Mouse (Mus musculus): ENCODE results near the gene Sdc4. TPM values are rescaled to one million over a fixed set of nuclear protein-coding genes. Genes with fewer than 3 reads are reported as not detected.
A peak's percentile ranks its signal among the peaks of the same experiment; 100 is the strongest.

Gene Sdc4
- polyA plus RNA-seq, 1 experiment from 2014 or later, result 104 TPM

GRCm38 (mm10) chr2:164423464-164423863 lies 20.2 kb downstream of the Sdc4 start:
- 92% methylated on average over 11 of the region's 11 CpGs for whole genome bisulfite sequencing
- ATAC-seq (replicated peaks; ENCODE audit: low FRiP score, low TSS enrichment, low read depth), result no peak
- Histone ChIP-seq H3K4me1 (replicated peaks; ENCODE audit: control insufficient read depth, insufficient read depth, low read length) (no peaks in the 10 kb centered on the region), H3K9me3 (ENCODE audit: control insufficient read depth, low read length) (no peaks in the 10 kb centered on the region), H3K4me2 (ENCODE audit: low read length) (no peak overlapping the region), H3K4me3 (ENCODE audit: low read depth, low read length) (no peak overlapping the region), H3K9ac (ENCODE audit: low read length) (no peak overlapping the region), H3K27ac (ENCODE audit: low read depth) (no peak overlapping the region), H3K36me3 (ENCODE audit: control insufficient read depth, insufficient read depth, low read length) (peaks cover 50% of the 10 kb centered on the region), H3K27me3 (replicated peaks; ENCODE audit: control insufficient read depth, insufficient read depth, low read length) (no peaks in the 10 kb centered on the region)
- no peak for DNase-seq (ENCODE audit: low spot score)

GRCm38 (mm10) chr2:164422675-164423393 lies 20.9 kb downstream of the Sdc4 start:
- Histone ChIP-seq H3K36me3 (ENCODE audit: control insufficient read depth, insufficient read depth, low read length) (peaks cover 44% of the 10 kb centered on the region), H3K4me1 (replicated peaks; ENCODE audit: control insufficient read depth, insufficient read depth, low read length) (no peaks in the 10 kb centered on the region), H3K27ac (ENCODE audit: low read depth) (no peak overlapping the region), H3K4me2 (ENCODE audit: low read length) (no peak overlapping the region), H3K9me3 (ENCODE audit: control insufficient read depth, low read length) (no peaks in the 10 kb centered on the region), H3K4me3 (ENCODE audit: low read depth, low read length) (no peak overlapping the region), H3K27me3 (replicated peaks; ENCODE audit: control insufficient read depth, insufficient read depth, low read length) (no peaks in the 10 kb centered on the region), H3K9ac (ENCODE audit: low read length) (no peak overlapping the region)
- DNase-seq (ENCODE audit: low spot score) (no peak), ATAC-seq (replicated peaks; ENCODE audit: low FRiP score, low TSS enrichment, low read depth) (no peak)
- 89% methylated on average over 15 of the region's 15 CpGs for WGBS

GRCm38 (mm10) chr2:164421979-164422378 lies 21.7 kb downstream of the Sdc4 start:
- H3K4me1 ChIP-seq (replicated peaks; ENCODE audit: control insufficient read depth, insufficient read depth, low read length), result no peaks in the 10 kb centered on the region
- H3K36me3 ChIP-seq (ENCODE audit: control insufficient read depth, insufficient read depth, low read length), result peaks cover 35% of the 10 kb centered on the region
- no peak for DNase-seq (ENCODE audit: low spot score)
- H3K4me2 ChIP-seq (ENCODE audit: low read length), result no peak overlapping the region
- ATAC-seq (replicated peaks; ENCODE audit: low FRiP score, low TSS enrichment, low read depth), result no peak
- H3K9ac ChIP-seq (ENCODE audit: low read length), result no peak overlapping the region
- H3K4me3 ChIP-seq (ENCODE audit: low read depth, low read length), result no peak overlapping the region
- H3K27ac ChIP-seq (ENCODE audit: low read depth), result no peak overlapping the region
- 89% methylated on average over 8 of the region's 8 CpGs for WGBS
- H3K27me3 ChIP-seq (replicated peaks; ENCODE audit: control insufficient read depth, insufficient read depth, low read length), result no peaks in the 10 kb centered on the region
- H3K9me3 ChIP-seq (ENCODE audit: control insufficient read depth, low read length), result no peaks in the 10 kb centered on the region

- no peak for DNase-seq (ENCODE audit: low spot score)
- H3K9ac ChIP-seq (ENCODE audit: low read length), result no peak overlapping the region
- no peaks in the 10 kb centered on the region for H3K27me3 ChIP-seq (replicated peaks; ENCODE audit: control insufficient read depth, insufficient read depth, low read length)
- H3K4me3 ChIP-seq (ENCODE audit: low read depth, low read length), result no peak overlapping the region
- H3K27ac ChIP-seq (ENCODE audit: low read depth), result no peak overlapping the region
- no peaks in the 10 kb centered on the region for H3K9me3 ChIP-seq (ENCODE audit: control insufficient read depth, low read length)
- no peak for ATAC-seq (replicated peaks; ENCODE audit: low FRiP score, low TSS enrichment, low read depth)
- no peak overlapping the region for H3K4me2 ChIP-seq (ENCODE audit: low read length)
- no peaks in the 10 kb centered on the region for H3K4me1 ChIP-seq (replicated peaks; ENCODE audit: control insufficient read depth, insufficient read depth, low read length)
- H3K36me3 ChIP-seq (ENCODE audit: control insufficient read depth, insufficient read depth, low read length), result peaks cover 28% of the 10 kb centered on the region
- 89% methylated on average over 7 of the region's 7 CpGs for WGBS
These were observed 22.4 kb downstream of the Sdc4 start for GRCm38 (mm10) chr2:164421306-164421705.

- WGBS, result 7% methylated on average over 3 of the region's 3 CpGs
- peaks cover 14% of the 10 kb centered on the region for H3K36me3 ChIP-seq (ENCODE audit: control insufficient read depth, insufficient read depth, low read length)
- no peak overlapping the region for H3K9ac ChIP-seq (ENCODE audit: low read length)
- H3K27me3 ChIP-seq (replicated peaks; ENCODE audit: control insufficient read depth, insufficient read depth, low read length), result no peaks in the 10 kb centered on the region
- no peak for DNase-seq (ENCODE audit: low spot score)
- H3K9me3 ChIP-seq (ENCODE audit: control insufficient read depth, low read length), result no peaks in the 10 kb centered on the region
- H3K4me3 ChIP-seq (ENCODE audit: low read depth, low read length), result no peak overlapping the region
- H3K4me2 ChIP-seq (ENCODE audit: low read length), result no peak overlapping the region
- no peak for ATAC-seq (replicated peaks; ENCODE audit: low FRiP score, low TSS enrichment, low read depth)
- H3K4me1 ChIP-seq (replicated peaks; ENCODE audit: control insufficient read depth, insufficient read depth, low read length), result no peaks in the 10 kb centered on the region
- H3K27ac ChIP-seq (ENCODE audit: low read depth), result no peak overlapping the region
These were observed 24.2 kb downstream of the Sdc4 start for GRCm38 (mm10) chr2:164419489-164419888.

GRCm38 (mm10) chr2:164418308-164418875 lies 25.3 kb downstream of the Sdc4 start:
- ATAC-seq (replicated peaks; ENCODE audit: low FRiP score, low TSS enrichment, low read depth) (no peak), DNase-seq (ENCODE audit: low spot score) (no peak)
- Histone ChIP-seq H3K36me3 (ENCODE audit: control insufficient read depth, insufficient read depth, low read length) (peaks cover 3% of the 10 kb centered on the region; the same call in 1 of the 2 replicates), H3K4me3 (ENCODE audit: low read depth, low read length) (no peak overlapping the region), H3K4me1 (replicated peaks; ENCODE audit: control insufficient read depth, insufficient read depth, low read length) (no peaks in the 10 kb centered on the region), H3K9ac (ENCODE audit: low read length) (no peak overlapping the region), H3K27me3 (replicated peaks; ENCODE audit: control insufficient read depth, insufficient read depth, low read length) (no peaks in the 10 kb centered on the region), H3K27ac (ENCODE audit: low read depth) (no peak overlapping the region), H3K9me3 (ENCODE audit: control insufficient read depth, low read length) (no peaks in the 10 kb centered on the region), H3K4me2 (ENCODE audit: low read length) (no peak overlapping the region)
- 41% methylated on average over 3 of the region's 3 CpGs for WGBS

GRCm38 (mm10) chr2:164417198-164417597 lies 26.5 kb downstream of the Sdc4 start:
- no peaks in the 10 kb centered on the region for H3K27me3 ChIP-seq (replicated peaks; ENCODE audit: control insufficient read depth, insufficient read depth, low read length)
- no peak overlapping the region for H3K9ac ChIP-seq (ENCODE audit: low read length)
- WGBS, result 3% methylated on average over 2 of the region's 2 CpGs
- H3K4me1 ChIP-seq (replicated peaks; ENCODE audit: control insufficient read depth, insufficient read depth, low read length), result no peaks in the 10 kb centered on the region
- ATAC-seq (replicated peaks; ENCODE audit: low FRiP score, low TSS enrichment, low read depth) (no peak), DNase-seq (ENCODE audit: low spot score) (no peak)
- no peak overlapping the region for H3K4me3 ChIP-seq (ENCODE audit: low read depth, low read length)
- H3K36me3 ChIP-seq (ENCODE audit: control insufficient read depth, insufficient read depth, low read length), result no peaks in the 10 kb centered on the region
- H3K27ac ChIP-seq (ENCODE audit: low read depth), result no peak overlapping the region
- no peak overlapping the region for H3K4me2 ChIP-seq (ENCODE audit: low read length)
- no peaks in the 10 kb centered on the region for H3K9me3 ChIP-seq (ENCODE audit: control insufficient read depth, low read length)

GRCm38 (mm10) chr2:164414581-164414980 lies 29.1 kb downstream of the Sdc4 start:
- Histone ChIP-seq H3K4me1 (replicated peaks; ENCODE audit: control insufficient read depth, insufficient read depth, low read length) (no peaks in the 10 kb centered on the region), H3K4me3 (ENCODE audit: low read depth, low read length) (peak overlapping the region; percentile 19; the same call in 1 of the 2 replicates)
- 68% methylated on average over 10 of the region's 10 CpGs for WGBS

GRCm38 (mm10) chr2:164414167-164414566 lies 29.5 kb downstream of the Sdc4 start:
- Histone ChIP-seq H3K4me2 (ENCODE audit: low read length) (peak overlapping the region; percentile 44), H3K27me3 (replicated peaks; ENCODE audit: control insufficient read depth, insufficient read depth, low read length) (no peaks in the 10 kb centered on the region; the same call in 1 of the 2 replicates), H3K27ac (ENCODE audit: low read depth) (no peak overlapping the region), H3K36me3 (ENCODE audit: control insufficient read depth, insufficient read depth, low read length) (no peaks in the 10 kb centered on the region), H3K4me3 (ENCODE audit: low read depth, low read length) (peak overlapping the region; percentile 19), H3K4me1 (replicated peaks; ENCODE audit: control insufficient read depth, insufficient read depth, low read length) (no peaks in the 10 kb centered on the region), H3K9me3 (ENCODE audit: control insufficient read depth, low read length) (no peaks in the 10 kb centered on the region), H3K9ac (ENCODE audit: low read length) (no peak overlapping the region)
- 25% methylated on average over 28 of the region's 28 CpGs for WGBS
- ATAC-seq (replicated peaks; ENCODE audit: low FRiP score, low TSS enrichment, low read depth), result no peak
- no peak for DNase-seq (ENCODE audit: low spot score)

More at GRCm38 (mm10) chr2:164414581-164414980, 29.1 kb downstream of the Sdc4 start:
- no peak for DNase-seq (ENCODE audit: low spot score)
- H3K27me3 ChIP-seq (replicated peaks; ENCODE audit: control insufficient read depth, insufficient read depth, low read length), result no peaks in the 10 kb centered on the region; the same call in 1 of the 2 replicates
- no peak overlapping the region for H3K27ac ChIP-seq (ENCODE audit: low read depth)
- no peak for ATAC-seq (replicated peaks; ENCODE audit: low FRiP score, low TSS enrichment, low read depth)
- no peaks in the 10 kb centered on the region for H3K9me3 ChIP-seq (ENCODE audit: control insufficient read depth, low read length)
- H3K9ac ChIP-seq (ENCODE audit: low read length), result no peak overlapping the region
- peak overlapping the region; percentile 44 for H3K4me2 ChIP-seq (ENCODE audit: low read length)
- H3K36me3 ChIP-seq (ENCODE audit: control insufficient read depth, insufficient read depth, low read length), result no peaks in the 10 kb centered on the region

Data from intestine, embryonic 14.5 days (tissue).